14 mouse cellular contexts compared by ENCODE assay signal in genomic region chr3:108327275-108327674, GRCm38 (mm10). TPM values are rescaled to one million over a fixed set of nuclear protein-coding genes. Genes with fewer than 3 reads are reported as not detected.
DNase-seq lines count a peak whose midpoint lies in the region; ATAC-seq and TF ChIP-seq lines count a peak whose summit lies in the region.
"Had no signal": no experiment of that assay in that cellular context is flagged by ENCODE, and none has a peak within 500 bp of the region (broad histone marks: within the 10 kb centered on the region; RNA-seq: fewer than 3 reads in every experiment).

No protein-coding gene starts in this region.

- no peaks in the 10 kb centered on the region for H3K27me3 ChIP-seq in heart, embryonic 15.5 days
- no peaks in the 10 kb centered on the region for H3K27me3 ChIP-seq in lung, embryonic 14.5 days (ENCODE audit: insufficient read depth, low read length)
- H3K27me3 ChIP-seq in forebrain, postnatal 0 days (ENCODE audit: insufficient read depth, low read length) = no peaks in the 10 kb centered on the region
- H3K27me3 ChIP-seq in neural tube, embryonic 15.5 days (replicated peaks) = no peaks in the 10 kb centered on the region

- peak overlapping the region; percentile 87 for H3K27ac ChIP-seq in heart, embryonic 15.5 days
- H3K27ac ChIP-seq in lung, embryonic 14.5 days (ENCODE audit: low read depth) = peak overlapping the region; percentile 42; the same call in 1 of the 2 replicates
- H3K27ac ChIP-seq in forebrain, postnatal 0 days (ENCODE audit: low read depth, low read length) = peak overlapping the region; percentile 78
- H3K27ac ChIP-seq in neural tube, embryonic 15.5 days (replicated peaks) = no peak overlapping the region
- H3K27ac ChIP-seq: macrophage had no signal

- no peak overlapping the region for H3K4me3 ChIP-seq in heart, embryonic 15.5 days
- no peak overlapping the region for H3K4me3 ChIP-seq in lung, embryonic 14.5 days (ENCODE audit: low read depth, low read length)
- no peak overlapping the region for H3K4me3 ChIP-seq in lung, adult 2 months (replicated peaks; ENCODE audit: extremely low read depth, low read depth, low read length)
- no peak overlapping the region for H3K4me3 ChIP-seq in forebrain, postnatal 0 days (ENCODE audit: low read depth, low read length)
- H3K4me3 ChIP-seq in neural tube, embryonic 15.5 days (replicated peaks) = no peak overlapping the region

- no peak overlapping the region for H3K4me2 ChIP-seq in heart, embryonic 15.5 days
- H3K4me2 ChIP-seq in lung, embryonic 14.5 days = no peak overlapping the region
- H3K4me2 ChIP-seq in forebrain, postnatal 0 days (ENCODE audit: low read depth) = no peak overlapping the region
- no peak overlapping the region for H3K4me2 ChIP-seq in neural tube, embryonic 15.5 days

- no peak for TF ChIP-seq CTCF in lung, embryonic 14.5 days (IDR thresholded peaks at IDR 0.05; ENCODE audit: low read depth)
- TF ChIP-seq CTCF in lung, adult 2 months (IDR thresholded peaks at IDR 0.05; ENCODE audit: insufficient read depth, low read length) = no peak
- no peak for TF ChIP-seq CTCF in forebrain, postnatal 0 days (IDR thresholded peaks at IDR 0.05; ENCODE audit: low read depth)

- H3K4me1 ChIP-seq in heart, embryonic 15.5 days (replicated peaks) = peaks cover 21% of the 10 kb centered on the region
- 0 out of 2 replicates have a peak, but pooled peaks cover 9% of the 10 kb centered on the region for H3K4me1 ChIP-seq in lung, embryonic 14.5 days (ENCODE audit: insufficient read depth)
- H3K4me1 ChIP-seq in lung, adult 2 months (ENCODE audit: control insufficient read depth, insufficient read depth, low read length) = peaks cover 10% of the 10 kb centered on the region; the same call in 1 of the 2 replicates
- H3K4me1 ChIP-seq in forebrain, postnatal 0 days (ENCODE audit: insufficient read depth) = no peaks in the 10 kb centered on the region
- peaks cover 8% of the 10 kb centered on the region; the same call in 1 of the 2 replicates for H3K4me1 ChIP-seq in neural tube, embryonic 15.5 days

- peaks cover 12% of the 10 kb centered on the region for H3K36me3 ChIP-seq in heart, embryonic 15.5 days
- H3K36me3 ChIP-seq in lung, embryonic 14.5 days (ENCODE audit: insufficient read depth) = peaks cover 14% of the 10 kb centered on the region; the same call in 1 of the 2 replicates
- H3K36me3 ChIP-seq in forebrain, postnatal 0 days (ENCODE audit: insufficient read depth) = peaks cover 26% of the 10 kb centered on the region
- H3K36me3 ChIP-seq in neural tube, embryonic 15.5 days = peaks cover 46% of the 10 kb centered on the region
- H3K36me3 ChIP-seq: G1E had no signal

- WGBS in heart, embryonic 15.5 days = 62% methylated on average over 8 of the region's 8 CpGs
- WGBS in lung, embryonic 14.5 days = 57% methylated on average over 8 of the region's 8 CpGs
- WGBS in lung, adult 2 months = 74% methylated on average over 8 of the region's 8 CpGs
- WGBS in forebrain, postnatal 0 days = 63% methylated on average over 8 of the region's 8 CpGs
- 95% methylated on average over 8 of the region's 8 CpGs for WGBS in neural tube, embryonic 15.5 days

- H3K9me3 ChIP-seq in heart, embryonic 15.5 days (replicated peaks) = no peaks in the 10 kb centered on the region
- H3K9me3 ChIP-seq in lung, embryonic 14.5 days (ENCODE audit: low read depth, low read length) = no peaks in the 10 kb centered on the region
- no peaks in the 10 kb centered on the region for H3K9me3 ChIP-seq in forebrain, postnatal 0 days (ENCODE audit: low read length)
- no peaks in the 10 kb centered on the region for H3K9me3 ChIP-seq in neural tube, embryonic 15.5 days (replicated peaks)
- H3K9me3 ChIP-seq: G1E had no signal

- no peak for TF ChIP-seq POLR2A in lung, adult 2 months (IDR thresholded peaks at IDR 0.05; ENCODE audit: borderline replicate concordance, extremely low read depth, low read depth, low read length)

- H3K9ac ChIP-seq in heart, embryonic 15.5 days = no peak overlapping the region
- no peak overlapping the region for H3K9ac ChIP-seq in lung, embryonic 14.5 days
- no peak overlapping the region for H3K9ac ChIP-seq in forebrain, postnatal 0 days
- no peak overlapping the region for H3K9ac ChIP-seq in neural tube, embryonic 15.5 days (replicated peaks)

- ATAC-seq in heart, embryonic 15.5 days (replicated peaks; ENCODE audit: insufficient number of reproducible peaks, insufficient read depth, low FRiP score, low read depth) = 0 out of 2 replicates have a peak, but pooled peaks have one; percentile 8
- ATAC-seq in lung, embryonic 14.5 days (ENCODE audit: insufficient read depth) = peak; percentile 83
- peak; percentile 42 for ATAC-seq in forebrain, postnatal 0 days
- no peak for ATAC-seq in neural tube, embryonic 15.5 days (ENCODE audit: low FRiP score)

- DNase-seq in heart, adult 18-20 months = no peak
- DNase-seq in lung, embryonic 14.5 days = peak; percentile 87
- DNase-seq in lung, adult 2 months = no peak
- DNase-seq in forebrain, postnatal 0 days = peak; percentile 57
- peak; percentile 66 for DNase-seq in lung, postnatal 36 days
- DNase-seq: adrenal gland, adult 8-10 months; kidney, adult 9 months; liver; midbrain, embryonic 14.5 days had no signal

RNA-seq across cellular contexts. Expression of gene Mybphl, which starts 37.4 kb away (rescaled TPM):
- polyA plus RNA-seq in heart, embryonic 15.5 days (2015; fragmentation: Nextera tagmentation; extraction: Ambion mirVana) = 41.5 and 48.0 TPM in 2 replicates
- total RNA-seq in heart, adult 18-20 months (2021) = 10 to 100 TPM; 49.7 to 55.1 TPM
- 0.75 and 4.7 TPM in 2 replicates for polyA plus RNA-seq in lung, embryonic 14.5 days (2014; fragmentation: Nextera tagmentation; extraction: Ambion mirVana)
- polyA plus RNA-seq in lung, adult 2 months (2012; rRNA removed) = 34.9 and 39.2 TPM in 2 replicates
- total RNA-seq in forebrain, postnatal 0 days (2014; rRNA removed) = not detected in 2 replicates
- not detected in 2 replicates for polyA plus RNA-seq in forebrain, postnatal 0 days (2015; fragmentation: Nextera tagmentation; extraction: Ambion mirVana)
- polyA plus RNA-seq in neural tube, embryonic 15.5 days (2015; fragmentation: Nextera tagmentation; extraction: Ambion mirVana) = 0.15 and 0.19 TPM in 2 replicates
- total RNA-seq: adrenal gland, adult 8-10 months; G1E had no signal
- polyA plus RNA-seq: G1E; large intestine, adult 2 months; macrophage; midbrain, embryonic 14.5 days had no signal

RNA-seq across cellular contexts. Expression of gene Sort1, which starts 43.4 kb away (rescaled TPM):
- 10.2 and 13.9 TPM in 2 replicates for polyA plus RNA-seq in heart, embryonic 15.5 days (2015; fragmentation: Nextera tagmentation; extraction: Ambion mirVana)
- 10 to 100 TPM; 18.1 to 25.7 TPM for total RNA-seq in heart, adult 18-20 months (2021)
- polyA plus RNA-seq in lung, embryonic 14.5 days (2014; fragmentation: Nextera tagmentation; extraction: Ambion mirVana) = 32.7 and 33.2 TPM in 2 replicates
- 104 and 141 TPM in 2 replicates for polyA plus RNA-seq in lung, adult 2 months (2012; rRNA removed)
- total RNA-seq in forebrain, postnatal 0 days (2014; rRNA removed) = 61.9 and 69.0 TPM in 2 replicates
- 11.3 and 12.9 TPM in 2 replicates for polyA plus RNA-seq in forebrain, postnatal 0 days (2015; fragmentation: Nextera tagmentation; extraction: Ambion mirVana)
- 13.6 and 17.0 TPM in 2 replicates for polyA plus RNA-seq in neural tube, embryonic 15.5 days (2015; fragmentation: Nextera tagmentation; extraction: Ambion mirVana)

RNA-seq across cellular contexts. Expression of gene Psrc1, which starts 56.4 kb away (rescaled TPM):
- polyA plus RNA-seq in heart, embryonic 15.5 days (2015; fragmentation: Nextera tagmentation; extraction: Ambion mirVana) = 17.1 and 23.1 TPM in 2 replicates
- under 1 TPM in 1 of 2 experiments, not detected in 1; 0.33 TPM for total RNA-seq in heart, adult 18-20 months (2021)
- 76.5 and 79.7 TPM in 2 replicates for polyA plus RNA-seq in lung, embryonic 14.5 days (2014; fragmentation: Nextera tagmentation; extraction: Ambion mirVana)
- 2.3 and 2.4 TPM in 2 replicates for polyA plus RNA-seq in lung, adult 2 months (2012; rRNA removed)
- total RNA-seq in forebrain, postnatal 0 days (2014; rRNA removed) = 9.5 and 10.5 TPM in 2 replicates
- 6.5 and 7.0 TPM in 2 replicates for polyA plus RNA-seq in forebrain, postnatal 0 days (2015; fragmentation: Nextera tagmentation; extraction: Ambion mirVana)
- polyA plus RNA-seq in neural tube, embryonic 15.5 days (2015; fragmentation: Nextera tagmentation; extraction: Ambion mirVana) = 5.5 and 12.4 TPM in 2 replicates

Comparison
In these comparisons a context has a peak if more than half of its experiments do, and no peak if none do; other contexts are left out.
1. DNase-seq: peak in lung, embryonic 14.5 days (single experiment), forebrain, postnatal 0 days (single experiment) and lung, postnatal 36 days (single experiment); none in heart, adult 18-20 months (0 of 2) and lung, adult 2 months (single experiment).